Mouse (Mus musculus): Measurements from ENCODE around the gene Nudt22.

- TF ChIP-seq CTCF (IDR thresholded peaks at IDR 0.05; ENCODE audit: control insufficient read depth, insufficient read depth, insufficient read length) (no peak), MYOG (IDR thresholded peaks at IDR 0.05; ENCODE audit: control insufficient read depth, extremely low read depth, insufficient read length) (no peak), USF1 (IDR thresholded peaks at IDR 0.05; ENCODE audit: low read depth) (no peak), MYOD1 (IDR thresholded peaks at IDR 0.05; ENCODE audit: control insufficient read depth, insufficient read length, low read depth) (no peak), MAX (IDR thresholded peaks at IDR 0.05) (no peak), FOSL1 (IDR thresholded peaks at IDR 0.05; ENCODE audit: insufficient read depth, low read length, poor library complexity, severe bottlenecking) (no peak)
Observed at GRCm38 (mm10) chr19:6956461-6956860, 39.5 kb downstream of the Nudt22 start.

All from C2C12 (cell line).